Mouse (Mus musculus) adrenal gland, adult 18-20 months (tissue): Measurements from ENCODE around the gene Mns1. TPM values are rescaled to one million over a fixed set of nuclear protein-coding genes. Genes with fewer than 3 reads are reported as not detected.
"Not testable (repeated sequence)": the region's sequence is repeated elsewhere in the genome, so short reads cannot be mapped to it uniquely, and the experiment has no call there.

Source experiments
- DNase-seq, 2 experiments: peaks; one replicate each; pipeline ENCODE4 v3.0.0; 2021 to 2022; ENCODE audit warnings: low spot score in 2 of 2
- long read RNA-seq, 2 experiments: library from polyadenylated mRNA; stranded (forward); transcript quantifications; one replicate each; pipeline ENCODE4 v2.0.0; 2021
- total RNA-seq, 2 experiments: library from RNA; stranded (reverse); gene quantifications; 1 replicate in 1 of 2; 2 replicates in 1 of 2; pipeline ENCODE4 v1.2.3; 2021

The Mns1 gene
- 1 to 10 TPM; 1.6 to 2.7 TPM for total RNA-seq
- long read RNA-seq, experiment 1, full-length matches to known transcripts, result 1 of 1 reads
- long read RNA-seq, experiment 1, partial matches to known transcripts, result 0 of 1 reads
- long read RNA-seq, experiment 1, other reads (novel, unspliced or antisense), result 0 of 1 reads
- long read RNA-seq, experiment 2, full-length matches to known transcripts, result 3 of 3 reads
- long read RNA-seq, experiment 2, partial matches to known transcripts, result 0 of 3 reads
- long read RNA-seq, experiment 2, other reads (novel, unspliced or antisense), result 0 of 3 reads

GRCm38 (mm10) chr9:72437822-72438701, at the start of gene Mns1:
TSS of gene Mns1 (plus strand) at chr9:72438011.
- DNase-seq, result peak; percentile 84 to 89

- DNase-seq, result no peak
These were observed 48.9 kb upstream of the Mns1 start for GRCm38 (mm10) chr9:72388934-72389333.

GRCm38 (mm10) chr9:72389431-72390002, 48.3 kb upstream of the Mns1 start:
- DNase-seq, result no peak

GRCm38 (mm10) chr9:72390321-72391077, 47.3 kb upstream of the Mns1 start:
- no peak for DNase-seq

- no peak for DNase-seq
These were observed 45.1 kb upstream of the Mns1 start for GRCm38 (mm10) chr9:72392686-72393085.

GRCm38 (mm10) chr9:72393238-72393637, 44.6 kb upstream of the Mns1 start:
- DNase-seq, result no peak

DNA sequence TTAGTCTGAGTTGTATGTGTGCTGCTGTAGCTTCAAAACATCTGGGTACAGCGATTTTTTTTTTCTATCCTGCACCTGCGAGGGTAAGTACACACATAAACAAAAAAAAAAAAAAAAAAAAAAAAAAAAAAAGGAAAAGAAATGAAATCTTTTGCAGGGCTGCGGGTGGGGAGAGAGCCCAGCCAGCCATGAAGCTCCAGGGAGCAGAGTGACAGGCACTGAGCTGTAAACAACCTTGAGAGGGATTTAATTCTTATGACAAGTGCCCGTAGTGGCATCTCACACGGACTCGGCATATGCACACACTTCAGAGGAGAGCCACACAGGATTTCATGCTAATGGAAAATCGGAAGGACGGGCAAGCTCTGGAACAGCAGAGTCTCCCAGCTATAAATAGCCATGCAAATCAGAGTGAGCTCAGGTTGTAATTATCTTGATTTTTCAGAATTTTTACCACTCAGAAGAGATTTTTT, 43.9 kb upstream of the Mns1 start:
- DNase-seq, result no peak

DNA sequence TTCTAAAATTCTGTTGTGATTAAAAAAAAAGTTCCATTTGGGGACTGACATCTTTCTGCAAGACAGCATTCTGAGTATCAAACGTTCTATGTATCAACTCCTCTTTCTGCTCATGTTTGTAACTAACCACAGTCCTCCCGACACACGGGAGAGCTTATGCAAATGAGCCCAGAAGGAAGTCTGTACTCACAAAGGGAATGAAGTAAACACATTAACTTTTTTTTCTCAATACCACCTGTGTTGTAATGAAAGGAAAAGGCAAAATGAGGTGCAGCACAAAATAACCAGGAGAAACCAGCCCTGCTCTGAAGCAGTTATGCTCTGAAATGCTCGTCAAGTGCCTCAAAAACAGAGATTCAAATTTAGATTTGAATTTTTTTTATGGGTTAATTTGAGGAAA, 37.7 kb upstream of the Mns1 start:
- DNase-seq, result no peak

DNA sequence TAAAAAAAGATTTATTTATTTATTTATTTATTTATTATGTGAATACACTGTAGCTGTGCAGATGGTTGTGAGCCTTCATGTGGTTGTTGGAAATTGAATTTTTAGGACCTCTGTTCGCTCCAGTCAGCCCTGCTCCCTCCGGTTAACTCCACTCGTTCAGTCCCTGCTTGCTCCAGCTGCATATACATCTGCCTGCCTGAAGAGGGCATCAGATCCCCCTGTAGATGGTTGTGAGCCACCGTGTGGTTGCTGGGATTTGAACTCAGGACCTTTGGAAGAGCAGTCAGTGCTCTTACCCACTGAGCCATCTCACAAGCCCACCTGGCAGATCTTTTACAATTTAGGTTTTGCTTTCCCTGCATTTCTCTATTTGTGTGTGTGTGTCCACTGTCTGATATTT, 36.0 kb upstream of the Mns1 start:
- not testable (repeated sequence) for DNase-seq

DNA sequence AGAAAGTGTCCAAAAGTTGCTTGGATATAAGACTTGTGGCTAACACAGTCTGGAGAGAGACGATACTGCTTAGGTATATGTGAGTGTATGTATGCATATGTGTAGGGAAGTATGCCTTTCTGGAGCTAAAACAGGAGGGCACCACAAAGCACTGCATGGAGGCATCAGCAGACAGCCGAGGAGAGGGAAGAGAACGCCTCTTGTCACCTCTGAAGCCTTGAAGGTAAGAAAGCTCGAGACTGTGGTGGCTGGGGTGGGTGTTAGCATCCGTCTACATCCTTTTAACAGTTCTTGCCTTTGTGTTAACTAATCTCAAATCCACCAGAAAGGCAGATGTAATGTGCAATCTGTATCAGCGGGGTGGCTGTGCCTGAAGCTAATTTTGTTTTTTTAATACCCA, 34.4 kb upstream of the Mns1 start:
- DNase-seq, result no peak

GRCm38 (mm10) chr9:72404446-72404845, 33.4 kb upstream of the Mns1 start:
- DNase-seq, result no peak

DNA sequence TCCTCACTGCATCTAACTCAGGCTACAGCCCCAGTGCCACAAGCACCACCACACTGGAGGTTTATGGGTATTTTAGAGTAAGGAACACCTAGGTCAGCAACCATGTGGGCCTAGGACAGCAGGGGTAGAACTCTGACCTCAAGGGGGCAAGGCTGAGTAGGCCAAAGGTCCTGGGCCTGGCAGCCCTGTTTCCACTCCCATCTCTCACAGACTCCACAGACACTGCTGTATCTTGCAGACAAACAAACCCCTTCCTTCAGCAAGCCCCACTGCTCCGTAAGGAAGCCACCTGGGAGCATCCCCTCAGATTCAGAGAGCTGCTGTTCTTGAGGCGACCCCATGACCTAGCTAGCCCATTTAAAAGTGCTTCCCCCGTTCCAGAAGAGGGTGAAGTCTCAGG, 32.9 kb upstream of the Mns1 start:
- no peak for DNase-seq

GRCm38 (mm10) chr9:72405882-72406638, 31.8 kb upstream of the Mns1 start:
- DNase-seq, result no peak

- peak; percentile 75 to 81 for DNase-seq
These were observed 29.7 kb upstream of the Mns1 start for GRCm38 (mm10) chr9:72408131-72408586.

- no peak for DNase-seq
These were observed 28.2 kb upstream of the Mns1 start for GRCm38 (mm10) chr9:72409381-72410225.

DNA sequence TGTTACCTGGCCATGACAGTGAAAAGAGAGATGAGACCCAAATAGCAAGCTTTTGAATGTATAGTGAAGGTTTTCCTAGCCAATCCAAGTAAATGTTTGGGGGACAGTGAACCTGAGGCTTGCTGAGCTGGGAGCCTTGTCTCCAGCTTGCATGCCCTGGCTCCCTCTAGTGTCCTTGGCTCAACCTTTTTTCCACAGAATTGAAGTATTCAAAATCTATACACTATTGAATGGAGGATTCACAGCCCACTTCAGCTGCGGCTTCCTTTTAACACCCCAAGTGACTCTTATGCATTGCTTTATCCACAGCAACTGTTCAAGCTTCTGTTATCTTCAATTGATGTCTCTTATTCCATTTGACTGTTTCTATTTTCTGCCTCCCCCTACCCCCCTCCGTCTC, 26.1 kb upstream of the Mns1 start:
- DNase-seq, result no peak

DNA sequence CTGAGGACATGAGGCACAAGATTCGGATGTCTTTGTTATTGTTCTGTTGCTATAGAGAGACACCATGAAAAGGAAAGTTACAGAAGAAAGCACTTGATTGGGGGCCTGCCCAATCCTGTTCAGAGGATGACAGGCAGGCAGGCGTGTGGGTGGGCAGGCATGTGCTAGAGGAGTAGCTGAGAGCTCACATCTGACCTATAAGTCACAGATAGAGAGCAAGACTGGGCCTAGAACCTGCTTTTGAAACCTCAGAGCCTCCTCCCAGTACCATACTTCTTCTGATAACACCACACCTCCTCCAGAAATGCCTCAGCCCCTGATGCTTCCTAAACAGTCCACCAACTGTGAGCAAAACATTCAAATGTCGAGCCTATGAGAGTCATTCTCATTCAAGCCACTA, 19.4 kb upstream of the Mns1 start:
- no peak for DNase-seq

DNA sequence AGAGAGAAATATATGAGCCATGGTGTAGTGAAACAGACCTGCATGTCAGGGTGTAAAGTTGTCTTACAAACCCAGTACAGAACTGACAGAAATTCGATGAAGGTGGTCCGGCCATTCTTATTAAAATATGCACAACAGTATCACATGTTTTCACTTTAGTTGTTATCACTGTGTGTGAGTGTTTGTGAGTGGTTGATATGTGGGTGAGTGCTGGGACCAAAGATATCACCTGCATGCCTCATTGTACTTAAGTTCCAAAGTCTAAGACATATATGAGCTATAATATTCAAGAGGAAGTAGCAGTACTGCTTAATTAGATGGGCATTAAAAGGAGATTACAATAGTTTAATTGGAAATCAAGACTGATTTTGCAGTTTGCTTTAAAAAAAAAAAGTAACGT, 17.3 kb upstream of the Mns1 start:
- DNase-seq, result no peak

GRCm38 (mm10) chr9:72422284-72422683, 15.5 kb upstream of the Mns1 start:
- DNase-seq, result no peak
